Mouse (Mus musculus) frontal cortex, adult (tissue): ENCODE results near the gene Cul4b.
A peak's percentile ranks its signal among the peaks of the same experiment; 100 is the strongest.
"Not testable (repeated sequence)": the region's sequence is repeated elsewhere in the genome, so short reads cannot be mapped to it uniquely, and the experiment has no call there.

Experiments
- ATAC-seq: cut with Nextera tagmentation; 2 replicates; pipeline ENCODE4 v1.9.2; 2017; ENCODE audit warnings: mild to moderate bottlenecking, moderate library complexity, mixed read lengths; ENCODE audit not compliant: low TSS enrichment

The Cul4b gene

GRCm38 (mm10) chrX:38576078-38576477, at the start of gene Cul4b:
TSS of gene Cul4b (minus strand) at chrX:38576196.
- no peak for ATAC-seq

- ATAC-seq = peak; percentile 94
Measured at GRCm38 (mm10) chrX:38600995-38601369, 25.0 kb upstream of the Cul4b start.

DNA sequence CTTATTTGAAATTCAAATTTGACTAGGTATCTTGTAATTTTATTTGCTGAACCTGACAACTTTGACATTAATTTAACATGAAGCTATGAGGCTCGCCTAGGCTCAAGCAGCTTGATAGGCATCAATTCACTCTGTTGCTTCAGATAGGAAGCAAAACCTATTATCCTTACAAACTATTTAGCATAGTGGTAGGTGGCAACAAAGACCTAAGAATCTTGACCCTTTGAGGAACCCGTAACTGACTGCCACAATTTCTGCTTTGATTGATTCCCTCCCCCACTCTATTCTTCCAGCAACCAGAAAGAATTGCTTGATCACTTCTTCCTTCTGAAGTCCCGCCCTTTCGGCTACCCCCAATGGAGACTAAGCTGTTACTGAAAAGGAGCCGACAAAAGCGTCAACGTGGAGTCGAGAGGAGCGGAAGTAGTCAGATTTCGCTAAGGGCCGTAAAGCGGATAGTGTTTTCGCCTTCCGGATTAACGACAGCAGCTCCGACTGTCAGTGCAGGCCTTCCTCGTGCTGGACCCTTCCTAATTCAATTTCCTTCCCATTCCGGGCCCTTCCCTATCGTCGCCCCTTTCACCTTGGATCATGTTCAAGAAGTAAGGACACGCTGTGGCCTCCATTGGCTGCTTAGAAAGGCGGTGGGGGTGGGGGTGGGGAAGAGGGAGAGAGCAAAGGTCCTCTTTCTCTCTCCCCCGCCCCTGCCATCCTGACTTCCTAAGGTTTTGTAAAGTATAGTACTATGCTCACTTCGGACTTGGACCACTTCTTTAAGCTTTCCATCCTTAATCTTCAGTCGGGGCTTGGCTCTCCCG, 24.4 kb upstream of the Cul4b start, which contains the start of gene Mcts1:
Gene Mcts1 (plus strand): TSS at position 402 of the 818 bp plus-strand sequence.
- peak; percentile 99 for ATAC-seq

- ATAC-seq = no peak
Measured at GRCm38 (mm10) chrX:38593180-38593889, 17.3 kb upstream of the Cul4b start.

DNA sequence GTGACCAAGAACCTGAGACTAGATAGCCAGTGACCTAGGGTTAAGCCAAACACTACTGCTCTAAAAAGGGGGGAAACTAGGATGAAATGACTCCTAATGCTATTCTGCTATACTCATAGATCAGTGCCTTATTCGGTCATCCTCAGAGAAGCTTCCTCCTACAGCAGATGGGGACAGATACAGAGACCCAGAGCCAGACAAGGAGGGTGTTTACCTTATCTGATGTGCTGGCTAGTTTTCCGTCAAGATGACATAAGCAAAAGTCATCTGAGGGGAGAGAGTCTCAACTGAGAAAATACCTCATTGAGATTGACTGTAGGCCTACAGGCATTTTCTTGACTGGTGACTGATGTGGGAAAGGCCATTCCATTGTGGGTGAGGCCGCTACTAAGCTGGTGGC, 15.8 kb upstream of the Cul4b start:
- ATAC-seq = no peak

GRCm38 (mm10) chrX:38589827-38590226, 13.8 kb upstream of the Cul4b start:
- no peak for ATAC-seq

- no peak for ATAC-seq
Measured at GRCm38 (mm10) chrX:38583261-38583660, 7.3 kb upstream of the Cul4b start.

DNA sequence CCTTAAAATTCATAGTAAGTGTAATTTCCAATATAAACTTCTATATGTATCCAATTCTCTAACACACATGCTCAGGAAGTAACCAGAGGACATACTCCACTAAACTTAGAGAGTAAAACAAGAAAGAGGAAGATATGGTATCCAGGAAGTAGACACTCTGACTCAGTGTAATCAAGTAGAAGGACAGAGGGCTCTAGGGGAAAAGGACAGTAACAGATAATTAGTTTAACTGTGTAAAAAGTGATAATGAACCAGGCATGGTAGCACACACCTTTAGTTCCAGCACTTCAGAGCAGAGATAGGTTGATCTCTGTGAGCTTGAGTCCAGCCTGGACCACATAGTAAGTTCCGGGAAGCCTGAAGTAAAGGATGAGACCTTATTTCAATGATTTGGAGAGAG, 5.1 kb upstream of the Cul4b start:
- ATAC-seq = no peak

DNA sequence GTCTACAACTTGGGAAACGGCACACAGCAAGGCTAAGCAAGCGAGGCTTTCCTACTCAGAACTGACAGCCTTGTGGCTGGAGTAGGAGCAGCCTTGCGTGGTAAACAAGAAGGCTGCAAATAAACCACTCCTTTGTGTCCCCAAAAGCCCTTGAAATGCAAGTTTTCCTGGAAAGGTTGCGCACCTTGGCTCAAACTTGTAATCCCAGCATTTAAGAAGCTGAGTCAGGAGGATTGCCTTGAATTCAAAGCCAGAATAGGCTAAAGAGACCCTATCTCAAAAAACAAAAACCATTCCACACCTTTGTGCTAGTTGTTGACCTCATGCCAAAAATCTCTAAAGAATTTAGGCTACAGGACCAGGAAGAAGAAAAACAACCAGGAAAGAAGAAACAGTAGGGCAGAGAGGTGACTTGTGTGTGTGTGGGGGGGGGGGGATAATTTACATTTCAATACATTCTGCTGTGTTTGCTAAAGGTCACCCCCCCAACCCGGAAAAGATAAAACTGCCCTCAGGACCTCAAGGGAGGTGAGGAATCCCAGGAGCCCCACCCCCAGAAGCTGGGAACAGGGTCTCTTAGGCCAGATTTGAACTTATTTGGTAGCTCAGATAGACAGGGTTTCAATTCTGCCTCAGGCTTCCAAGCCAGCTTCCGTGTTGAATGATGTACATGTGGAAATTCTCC, 9.3 kb downstream of the Cul4b start:
- no peak for ATAC-seq

GRCm38 (mm10) chrX:38565176-38565542, 10.8 kb downstream of the Cul4b start:
- no peak for ATAC-seq

DNA sequence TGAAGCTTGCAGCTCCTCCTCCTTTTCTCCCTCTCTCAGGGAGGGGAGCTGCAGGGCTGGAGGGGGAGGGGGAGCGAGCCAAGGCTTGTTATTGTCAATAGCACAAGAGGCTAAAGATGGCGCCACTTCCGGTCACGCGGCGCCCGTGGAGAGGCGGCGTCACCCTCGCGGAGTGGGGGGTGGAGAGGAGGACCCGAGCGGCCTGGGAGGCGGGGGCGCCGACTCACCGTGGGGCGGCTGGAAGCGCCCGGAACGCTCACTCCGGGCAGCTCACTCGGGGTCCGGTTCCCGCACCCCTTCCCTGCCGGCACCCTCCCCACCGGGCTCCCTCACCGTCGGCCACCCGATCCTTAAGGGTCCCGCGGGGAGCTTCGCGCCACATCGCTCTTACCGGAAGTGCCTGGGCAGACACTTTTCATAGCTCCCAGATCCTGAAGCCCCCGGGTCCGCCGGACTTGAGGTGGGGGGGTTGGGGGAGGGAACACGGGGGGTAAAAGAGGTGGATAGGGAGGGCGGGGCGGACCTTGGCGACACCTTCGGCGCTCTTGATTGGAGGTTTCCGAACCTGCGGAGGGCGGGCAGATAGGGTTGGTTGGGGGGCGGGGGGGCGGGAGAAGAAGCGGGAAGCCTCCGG, 11.3 kb downstream of the Cul4b start:
- ATAC-seq = peak; percentile 97

DNA sequence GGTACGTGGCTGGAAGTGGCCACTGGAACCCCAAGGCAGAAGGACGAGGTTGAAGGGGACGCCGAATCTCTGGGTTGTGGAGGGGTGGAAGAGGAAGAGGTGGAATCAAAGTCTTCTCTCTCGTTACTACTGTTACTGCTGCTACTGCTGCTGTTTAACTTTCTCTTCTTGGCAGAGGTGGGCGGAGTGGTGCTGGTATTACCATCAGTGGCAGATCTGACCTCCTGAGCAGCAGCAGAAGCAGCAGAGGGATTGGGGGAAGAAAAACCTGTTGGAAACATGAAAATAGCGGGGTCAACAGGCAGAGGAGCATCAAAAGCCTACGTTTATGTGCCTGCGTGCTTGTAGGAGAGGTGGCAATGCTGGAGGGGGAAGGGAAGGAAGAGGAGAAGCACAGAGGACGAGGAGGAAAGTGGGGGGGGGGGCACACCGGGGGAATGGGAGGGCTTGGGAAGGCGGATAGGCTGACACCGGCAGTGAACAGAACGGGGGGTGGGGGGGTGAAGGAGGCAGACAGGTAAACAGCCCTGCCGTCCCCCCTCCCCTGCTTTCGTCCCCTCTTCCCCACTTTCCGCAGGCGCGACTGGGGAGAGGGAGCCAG, 12.0 kb downstream of the Cul4b start:
- ATAC-seq = peak; percentile 48

DNA sequence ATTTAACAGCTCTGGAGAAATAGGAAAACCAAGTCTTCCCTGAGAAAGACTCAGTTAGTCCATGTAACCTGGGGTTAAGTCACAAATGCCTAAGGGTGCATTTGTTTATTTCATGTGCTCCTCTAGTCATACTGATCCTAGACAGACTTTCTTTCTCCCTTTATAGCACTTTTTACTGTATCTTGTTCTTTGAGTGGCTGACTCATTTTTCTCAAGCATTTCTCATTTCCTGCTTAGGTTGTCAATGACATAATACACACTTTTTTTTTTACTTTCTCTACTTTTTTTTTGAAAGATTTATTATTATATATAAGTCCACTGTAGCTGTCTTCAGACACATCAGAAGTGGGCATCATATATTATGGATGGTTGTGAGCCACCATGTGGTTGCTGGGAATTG, 22.7 kb downstream of the Cul4b start:
- ATAC-seq = no peak

DNA sequence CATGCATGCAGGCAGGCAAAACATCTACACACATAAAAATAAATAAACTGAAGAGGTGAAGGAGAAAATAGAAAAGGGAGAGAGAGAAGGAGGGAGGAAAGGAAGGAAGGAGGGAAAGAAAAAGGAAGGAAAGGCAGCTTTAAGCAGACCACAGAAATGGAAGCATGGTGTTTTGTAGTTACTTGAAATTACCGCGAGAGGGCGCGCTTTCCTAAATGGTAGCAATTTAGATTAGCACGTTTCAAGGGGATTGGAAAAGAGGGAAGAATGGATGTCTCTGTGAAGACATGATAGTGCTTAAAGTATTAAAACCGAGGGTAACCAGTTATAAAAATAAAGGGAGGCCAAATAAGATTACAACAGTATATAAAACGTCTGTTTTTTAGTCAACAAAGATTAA, 61.4 kb downstream of the Cul4b start:
- ATAC-seq = no peak

GRCm38 (mm10) chrX:38504846-38505245, 71.2 kb downstream of the Cul4b start:
- no peak for ATAC-seq

- not testable (repeated sequence) for ATAC-seq
Measured at GRCm38 (mm10) chrX:38502182-38502581, 73.8 kb downstream of the Cul4b start.

DNA sequence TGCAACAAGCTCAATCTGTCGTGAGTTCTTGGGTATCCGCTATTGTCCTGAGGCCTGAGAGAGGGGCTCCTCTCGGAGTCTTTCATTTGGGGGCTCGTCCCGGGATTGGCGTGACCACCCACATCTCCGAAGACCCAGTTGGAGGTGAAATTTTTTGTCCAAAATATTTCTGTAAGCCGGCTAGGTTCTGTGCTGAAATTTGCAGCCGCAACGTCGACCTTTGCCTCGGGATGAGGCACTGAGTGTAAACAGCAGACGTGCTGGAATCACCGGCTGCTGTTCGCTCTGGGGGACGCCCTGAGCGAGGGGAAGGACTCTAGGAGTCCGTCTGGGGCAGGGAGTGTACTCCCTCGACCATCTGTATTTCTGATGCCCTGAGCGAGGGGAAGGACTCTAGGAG, 90.5 kb downstream of the Cul4b start:
- not testable (repeated sequence) for ATAC-seq
